Mouse (Mus musculus): Measurements from ENCODE around the gene Cd72.

Cd72 gene

GRCm38 (mm10) chr4:43406162-43406971, 48.1 kb downstream of the Cd72 start:
- peak; percentile 67 to 71 for DNase-seq (ENCODE audit: low spot score in 2 of 2)

- no peak for DNase-seq (ENCODE audit: low spot score in 2 of 2)
Measured at GRCm38 (mm10) chr4:43404697-43405096, 49.7 kb downstream of the Cd72 start.

GRCm38 (mm10) chr4:43402212-43402611, 52.2 kb downstream of the Cd72 start:
- no peak for DNase-seq (ENCODE audit: low spot score in 2 of 2)

- no peak for DNase-seq (ENCODE audit: low spot score in 2 of 2)
Measured at GRCm38 (mm10) chr4:43401486-43401885, 52.9 kb downstream of the Cd72 start.

- no peak for DNase-seq (ENCODE audit: low spot score in 2 of 2)
Measured at GRCm38 (mm10) chr4:43400976-43401375, 53.5 kb downstream of the Cd72 start.

GRCm38 (mm10) chr4:43399391-43400131, 54.9 kb downstream of the Cd72 start:
- no peak for DNase-seq (ENCODE audit: low spot score in 2 of 2)

GRCm38 (mm10) chr4:43398829-43399331, 55.5 kb downstream of the Cd72 start:
- no peak for DNase-seq (ENCODE audit: low spot score in 2 of 2)

- DNase-seq (ENCODE audit: low spot score in 2 of 2) = no peak
Measured at GRCm38 (mm10) chr4:43398014-43398413, 56.4 kb downstream of the Cd72 start.
